Mouse (Mus musculus): ENCODE results near the gene Kcnj10.

DNA sequence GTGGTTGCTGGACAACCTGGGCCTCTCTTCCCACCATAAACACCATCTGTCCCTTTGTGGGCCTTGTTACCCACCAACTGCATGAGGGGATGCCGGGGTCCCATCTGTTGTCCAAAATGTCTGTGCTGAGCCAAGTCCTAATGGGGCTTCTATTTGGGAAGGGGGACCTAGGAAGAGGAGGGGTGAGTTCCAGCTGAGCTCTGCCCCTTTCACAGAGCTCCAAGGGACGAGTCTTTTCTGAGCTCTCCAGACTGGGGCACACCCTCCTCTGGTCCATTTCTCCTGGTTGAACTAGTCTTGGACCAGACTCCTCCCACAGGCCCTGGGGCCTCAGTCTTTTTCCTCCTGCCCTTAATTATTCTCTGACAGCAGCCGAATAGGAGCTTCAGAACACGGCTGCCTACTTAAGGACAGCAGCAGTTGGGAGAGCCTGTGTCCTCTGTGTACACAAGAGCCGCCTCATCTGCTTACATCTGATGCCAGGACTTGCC is 21.0 kb upstream of the Kcnj10 start:
- no peak for TF ChIP-seq MAX (IDR thresholded peaks at IDR 0.05; ENCODE audit: low read length)
- no peak for TF ChIP-seq CTCF (IDR thresholded peaks at IDR 0.05 in 2 of 3, conservative IDR thresholded peaks at IDR 0.05 in 1 of 3; ENCODE audit: control insufficient read depth in 1 of 3, insufficient read depth in 1 of 3, low read depth in 2 of 3, low read length in 3 of 3, poor library complexity in 1 of 3, severe bottlenecking in 1 of 3)
- TF ChIP-seq MEF2A (IDR thresholded peaks at IDR 0.05; ENCODE audit: extremely low read depth, insufficient replicate concordance, low read depth, low read length, poor library complexity, severe bottlenecking) = no peak
- no peak for TF ChIP-seq E2F4 (IDR thresholded peaks at IDR 0.05; ENCODE audit: borderline replicate concordance, low read depth, low read length)
- TF ChIP-seq POLR2A (IDR thresholded peaks at IDR 0.05; ENCODE audit: control insufficient read depth in 1 of 2, insufficient read depth in 1 of 2, low read depth in 1 of 2, low read length in 2 of 2, poor library complexity in 1 of 2) = no peak
- no peak for TF ChIP-seq TCF12 (IDR thresholded peaks at IDR 0.05; ENCODE audit: low read depth, low read length)
- no peak for TF ChIP-seq GABPA (IDR thresholded peaks at IDR 0.05; ENCODE audit: low read depth, low read length)
- no peak for TF ChIP-seq RAD21 (IDR thresholded peaks at IDR 0.05; ENCODE audit: low read depth, low read length)
